Mouse (Mus musculus) gastrocnemius, postnatal 4 days (tissue): ENCODE data around the gene Acadvl. TPM values are rescaled to one million over a fixed set of nuclear protein-coding genes. Genes with fewer than 3 reads are reported as not detected.
A peak's percentile ranks its signal among the peaks of the same experiment; 100 is the strongest.

Experiments
- DNase-seq, 2 experiments: peaks; one replicate each; pipeline ENCODE4 v3.0.0; 2021 to 2022; ENCODE audit warnings: low spot score in 2 of 2, mixed read lengths in 2 of 2
- long read RNA-seq, 2 experiments: library from polyadenylated mRNA; stranded (forward); transcript quantifications; one replicate each; pipeline ENCODE4 v2.0.0; 2021
- total RNA-seq, 2 experiments: library from RNA; stranded (reverse); gene quantifications; 2 replicates each; pipeline ENCODE4 v1.2.3; 2021

The Acadvl gene
- total RNA-seq, result 100 to 1,000 TPM; 233 to 241 TPM
- long read RNA-seq, experiment 1, transcript Acadvl-202 (20 exons, 2,168 nt), result major isoform, 439 of 527 reads
- long read RNA-seq, experiment 1, transcript Acadvl-201 (19 exons, 2,020 nt), result minor isoform, 42 of 527 reads
- long read RNA-seq, experiment 1, partial matches to known transcripts, result 22 of 527 reads
- long read RNA-seq, experiment 1, other reads (novel, unspliced or antisense), result 24 of 527 reads
- long read RNA-seq, experiment 2, transcript Acadvl-201 (19 exons, 2,020 nt), result minor isoform, 37 of 505 reads
- long read RNA-seq, experiment 2, transcript Acadvl-202 (20 exons, 2,168 nt), result major isoform, 419 of 505 reads
- long read RNA-seq, experiment 2, partial matches to known transcripts, result 15 of 505 reads
- long read RNA-seq, experiment 2, other reads (novel, unspliced or antisense), result 34 of 505 reads

DNA sequence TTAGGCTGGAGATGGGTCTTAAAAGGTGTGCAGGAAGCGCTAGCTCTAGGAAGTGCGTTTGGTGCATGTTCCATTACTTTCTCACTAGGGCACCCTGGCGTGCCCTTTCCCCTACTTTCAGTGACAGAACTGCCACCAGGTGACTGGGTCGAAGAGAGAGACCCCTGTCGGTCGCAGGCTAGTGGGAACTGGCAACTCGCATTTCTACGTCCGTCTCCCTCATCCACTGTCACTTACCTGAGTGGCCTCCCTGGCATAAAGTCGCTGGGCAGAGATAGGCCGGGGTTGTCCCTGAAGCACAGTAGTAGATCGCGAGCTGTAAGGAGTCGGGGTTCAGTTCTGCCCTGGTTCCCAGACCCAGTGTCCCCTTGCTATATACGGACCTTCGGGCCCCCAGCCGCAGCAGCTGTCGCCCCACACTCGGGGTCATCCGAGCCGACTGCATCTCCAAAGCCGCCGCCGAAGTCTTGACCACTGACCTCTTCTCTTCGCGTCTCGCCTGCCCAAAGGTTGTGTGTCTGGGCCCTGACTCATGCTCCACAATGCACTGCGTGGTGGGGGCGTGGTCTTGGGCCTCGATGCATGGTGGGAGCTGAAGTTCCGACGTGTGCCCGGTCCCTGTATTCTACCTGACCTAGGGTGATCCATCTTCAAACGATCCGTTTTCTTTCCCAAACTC lies at the start of gene Acadvl:
TSS of gene Acadvl (minus strand) at position 532 of the 679 bp plus-strand sequence.
- DNase-seq, result peak; percentile 74 to 88

DNA sequence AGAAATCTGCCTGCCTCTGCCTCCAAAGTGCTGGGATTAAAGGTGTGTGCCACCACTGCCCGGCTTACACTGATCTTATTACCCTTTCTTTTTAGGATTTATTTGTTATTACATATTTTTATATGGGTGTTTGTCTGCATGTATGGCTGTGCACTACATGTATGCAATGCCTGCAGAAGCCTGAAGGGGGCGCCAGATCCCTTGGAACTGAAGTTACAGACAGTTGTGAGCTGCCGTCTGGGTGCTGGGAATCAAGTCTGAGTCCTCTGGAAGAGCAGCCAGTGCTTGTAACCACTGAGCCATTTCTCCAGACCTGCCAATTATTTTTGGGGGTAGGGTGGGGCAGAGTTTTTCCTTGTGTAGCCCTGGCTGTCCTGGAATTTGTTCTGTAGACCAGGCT lies 47.8 kb upstream of the Acadvl start:
- no peak for DNase-seq

DNA sequence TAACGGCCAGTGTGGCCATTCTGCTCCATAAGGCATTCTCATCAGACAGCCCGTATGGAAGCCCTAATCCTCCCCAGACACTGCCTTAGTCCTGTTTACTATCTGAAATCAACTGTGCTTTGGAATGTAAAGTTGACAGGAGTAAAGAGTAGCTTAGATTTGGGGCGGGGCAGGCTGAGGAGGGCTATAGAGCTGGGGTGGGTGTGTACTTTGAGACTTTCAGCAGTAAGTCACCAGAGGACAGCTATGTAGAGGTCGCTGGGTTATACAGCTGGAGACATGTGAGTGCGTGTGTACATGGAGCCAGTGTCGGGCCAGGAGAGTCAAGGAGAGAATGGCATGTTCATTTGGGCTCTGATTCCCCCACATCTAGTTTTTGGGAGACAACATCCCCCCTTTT lies 44.7 kb upstream of the Acadvl start:
- DNase-seq, result no peak

DNA sequence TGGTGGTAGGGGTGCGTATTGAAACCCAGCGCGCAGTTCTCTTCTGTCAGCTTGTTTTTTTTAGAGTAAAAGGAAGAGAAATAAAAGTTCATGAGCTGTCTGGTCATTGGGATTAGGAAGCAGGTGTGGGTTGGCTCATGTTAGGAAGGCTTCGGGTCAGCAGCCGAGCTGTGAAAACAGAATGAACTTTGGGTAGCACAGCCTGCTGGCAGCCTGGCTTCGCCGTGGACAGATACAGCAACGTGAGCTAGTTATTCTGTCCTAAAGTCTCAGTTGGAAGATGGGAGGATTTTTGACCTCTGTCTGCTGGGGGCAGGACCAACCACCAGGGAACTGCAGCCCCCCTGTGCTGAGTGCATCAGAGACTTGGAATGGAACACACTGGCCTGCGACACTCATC lies 42.6 kb upstream of the Acadvl start:
- no peak for DNase-seq

DNA sequence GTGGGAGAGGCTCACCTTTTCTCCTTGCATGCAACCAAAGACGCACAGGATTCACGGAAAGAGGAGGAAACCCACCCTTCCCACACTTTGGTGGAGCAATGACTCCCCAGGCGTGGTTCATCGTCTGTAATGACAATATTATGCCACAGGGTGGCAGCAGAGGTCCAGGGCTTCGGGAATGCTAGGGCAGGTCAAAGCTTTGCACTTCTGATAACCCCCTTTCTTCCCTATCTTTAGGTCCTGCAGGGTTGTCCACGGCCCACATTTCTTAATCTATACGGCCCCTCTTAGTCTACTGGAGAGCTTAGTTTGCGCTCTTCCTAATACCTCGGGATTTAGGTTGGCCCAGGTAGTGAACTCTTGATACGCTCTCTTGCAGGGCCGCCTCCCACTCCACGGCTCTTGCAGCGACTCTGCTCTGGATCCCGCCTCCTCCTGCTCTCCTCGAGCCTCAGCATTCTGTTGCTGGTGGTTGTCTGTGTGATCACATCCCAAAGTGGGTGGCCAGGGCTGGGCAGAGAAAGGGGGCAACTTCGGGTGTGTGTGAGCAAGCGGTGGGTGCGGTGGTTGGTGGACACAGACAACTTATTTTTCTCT lies 40.5 kb upstream of the Acadvl start:
- DNase-seq, result peak; percentile 47 to 74

DNA sequence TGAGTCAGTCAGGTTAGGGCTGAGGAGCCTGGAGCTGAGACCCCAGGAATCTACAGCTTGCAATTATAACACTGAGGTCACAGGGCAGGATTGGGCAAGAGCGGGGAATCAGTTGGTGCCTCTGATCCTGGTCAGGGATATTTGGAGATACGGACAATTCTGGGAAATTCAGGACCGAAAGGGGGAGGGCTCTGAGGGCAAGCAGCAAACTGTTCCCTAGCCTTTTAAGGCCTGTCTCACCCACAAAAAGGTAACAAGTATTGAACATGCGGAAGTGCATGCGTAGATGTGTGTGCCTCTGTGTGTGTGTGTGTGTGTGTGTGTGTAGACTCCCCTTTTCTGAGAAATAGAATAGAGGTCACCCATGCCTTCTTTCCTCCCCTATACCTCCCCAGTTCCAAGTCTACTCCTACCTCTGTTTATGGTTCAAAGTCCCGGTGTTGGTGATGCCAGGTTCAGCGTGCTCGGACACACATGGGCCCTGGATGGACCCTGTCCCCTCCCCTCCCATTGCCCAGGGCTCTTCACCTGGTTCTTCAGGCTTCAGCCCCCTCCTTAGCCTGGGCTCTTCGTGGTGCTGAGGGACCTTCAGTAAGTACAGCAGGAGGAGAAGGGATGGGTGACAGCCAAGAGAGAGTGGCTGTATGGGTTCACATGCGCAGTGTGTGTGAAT lies 38.8 kb upstream of the Acadvl start, which contains the start of gene Asgr1:
TSS of gene Asgr1 (plus strand) at position 188 of the 673 bp plus-strand sequence.
- no peak for DNase-seq

DNA sequence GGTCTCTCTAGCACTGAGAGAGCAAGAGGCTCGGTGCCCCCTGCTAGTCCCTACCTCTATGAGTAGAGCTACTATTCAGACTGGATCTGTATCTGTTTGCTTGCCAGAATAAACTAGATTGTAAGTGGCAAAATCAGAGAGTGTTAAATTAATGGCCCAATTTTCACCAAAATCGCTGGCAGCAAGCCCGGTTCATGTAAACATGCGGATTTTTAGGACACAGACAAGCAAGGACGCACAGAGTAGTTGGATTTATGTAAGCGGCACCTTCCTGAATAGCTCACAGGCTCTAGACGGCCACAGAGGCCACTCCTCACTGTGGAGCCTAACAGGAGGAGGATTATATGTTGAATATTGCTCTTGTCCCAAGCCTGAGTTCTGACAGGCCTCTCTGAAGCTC lies 37.9 kb upstream of the Acadvl start:
- DNase-seq, result no peak

DNA sequence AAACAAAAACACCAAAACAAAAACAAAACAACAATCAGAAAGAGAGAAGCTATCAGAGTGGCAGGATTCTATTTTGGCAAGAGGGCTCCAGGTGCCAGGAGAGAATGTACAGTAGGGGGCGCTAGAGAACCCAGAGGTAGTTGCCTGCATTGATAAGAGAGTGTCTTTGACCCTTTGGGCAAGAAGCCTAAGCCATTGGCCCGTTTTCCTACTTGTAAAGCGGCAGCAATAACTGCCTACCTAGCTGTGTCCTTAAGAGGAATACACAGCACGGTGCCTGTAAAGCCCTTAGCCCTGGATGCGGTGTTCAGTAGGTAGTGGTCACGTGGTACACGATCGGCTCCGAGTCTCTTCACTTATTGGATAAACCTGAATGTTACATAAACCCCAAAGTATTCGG lies 34.6 kb upstream of the Acadvl start:
- no peak for DNase-seq

DNA sequence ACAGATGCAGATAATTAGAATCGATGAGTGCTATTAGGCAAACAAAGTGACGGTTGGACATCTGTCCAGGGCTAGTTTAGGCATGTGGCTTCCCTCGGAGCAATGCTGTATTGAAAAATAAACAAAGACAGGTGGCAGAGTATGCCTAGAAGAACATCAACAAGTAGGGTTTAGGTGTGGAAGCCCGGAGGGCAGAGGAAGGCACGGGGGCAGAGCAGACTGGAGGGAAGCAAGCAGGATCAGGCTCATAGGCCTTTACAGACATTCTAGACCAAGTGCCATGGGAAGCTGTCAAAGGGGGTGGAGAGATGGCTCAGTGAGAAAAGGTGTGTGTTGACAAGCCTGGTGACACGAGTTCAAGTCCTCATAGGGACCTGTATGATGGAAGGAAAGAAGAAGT lies 34.2 kb upstream of the Acadvl start:
- DNase-seq, result no peak

DNA sequence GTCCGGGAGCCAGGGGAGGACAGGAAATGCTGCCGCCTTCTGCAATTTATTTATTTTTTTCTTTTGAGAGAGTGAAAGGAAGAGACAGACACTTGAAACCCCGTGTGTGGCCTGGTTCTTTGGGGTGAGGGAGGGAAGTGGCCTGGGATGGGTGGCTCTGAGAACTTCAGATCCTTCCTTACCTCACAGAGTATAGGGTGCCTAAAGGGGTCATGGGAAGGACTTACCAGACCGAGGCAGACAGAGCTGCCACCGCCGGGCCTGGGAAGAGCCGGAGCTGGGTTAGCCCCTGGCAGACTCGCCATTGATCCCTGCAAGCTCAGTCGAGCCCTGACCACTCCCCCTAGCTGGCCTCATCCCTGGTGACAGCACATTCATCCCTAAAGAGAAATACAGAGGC lies 30.2 kb upstream of the Acadvl start:
- no peak for DNase-seq

DNA sequence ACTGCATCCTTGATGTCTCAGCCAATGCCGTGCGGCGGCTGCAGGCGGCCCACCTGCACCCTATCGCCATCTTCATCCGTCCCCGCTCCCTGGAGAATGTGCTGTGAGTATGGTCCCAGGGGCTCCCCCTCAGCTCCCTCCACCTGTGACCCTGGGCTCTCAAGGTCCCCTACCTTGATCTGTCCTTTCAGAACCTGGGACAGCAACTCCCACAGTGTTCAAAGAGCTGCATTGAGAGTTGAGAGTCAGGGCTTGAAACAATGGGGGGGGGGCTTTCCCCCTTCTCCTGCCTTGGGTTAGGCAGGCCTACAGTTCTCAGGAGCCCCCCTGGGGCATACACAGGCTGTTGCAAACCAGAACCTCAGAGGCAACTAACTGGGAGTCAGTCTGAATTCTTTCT lies 28.5 kb upstream of the Acadvl start:
- DNase-seq, result no peak

DNA sequence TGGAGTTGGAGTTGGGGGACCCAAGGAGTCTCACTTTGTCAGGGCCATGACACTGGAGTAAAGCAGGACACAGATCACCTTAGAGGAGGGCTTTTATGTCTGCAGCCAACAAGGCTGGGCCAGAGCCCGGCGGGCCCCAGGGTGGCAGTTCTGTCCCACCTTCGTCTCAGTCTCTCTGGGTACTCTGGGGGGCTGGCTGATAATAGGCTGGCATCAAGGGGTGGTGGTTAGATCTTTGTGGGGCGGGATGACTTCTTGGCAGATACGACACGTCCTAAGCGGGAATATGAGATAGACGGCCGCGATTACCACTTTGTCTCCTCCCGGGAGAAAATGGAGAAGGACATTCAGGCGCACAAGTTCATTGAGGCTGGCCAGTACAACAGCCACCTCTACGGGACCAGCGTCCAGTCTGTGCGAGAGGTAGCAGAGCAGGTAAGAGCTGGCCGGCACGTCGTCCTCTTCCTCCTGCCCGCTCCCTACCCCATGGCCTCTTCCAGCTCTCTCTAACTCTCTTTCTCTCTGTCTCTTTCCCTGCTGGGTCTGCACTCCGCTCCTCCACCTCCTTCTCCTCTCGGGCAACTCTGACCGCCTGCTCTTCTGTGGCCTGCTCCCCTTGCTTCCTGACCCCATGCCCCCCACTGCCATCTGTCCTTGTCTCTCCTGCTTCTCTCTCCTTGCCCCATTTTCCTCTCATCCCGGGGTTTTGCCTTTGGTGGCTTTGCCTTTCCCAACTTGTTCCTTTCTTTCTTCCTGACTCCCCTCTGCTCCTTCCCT lies 27.3 kb upstream of the Acadvl start:
- DNase-seq, result no peak

DNA sequence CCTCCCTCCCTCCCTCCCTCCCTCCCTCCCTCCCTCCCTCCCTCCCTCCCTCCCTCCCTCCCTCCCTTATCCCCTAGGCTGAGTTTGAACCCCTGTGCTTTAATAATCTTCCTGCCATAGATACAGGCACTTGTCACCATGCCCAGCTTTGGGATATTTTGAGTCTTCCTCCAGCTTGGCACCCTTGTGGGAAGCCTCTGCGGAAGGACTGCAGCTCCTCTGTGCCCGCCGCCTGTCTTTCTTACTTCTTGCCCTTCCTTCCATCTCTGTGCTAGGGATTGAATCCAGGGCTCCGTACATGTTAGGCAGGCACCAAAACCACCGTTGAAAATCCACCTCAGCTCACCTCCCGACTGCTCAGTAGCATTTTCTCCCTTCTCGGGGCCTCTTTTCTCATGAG lies 25.0 kb upstream of the Acadvl start:
- no peak for DNase-seq

DNA sequence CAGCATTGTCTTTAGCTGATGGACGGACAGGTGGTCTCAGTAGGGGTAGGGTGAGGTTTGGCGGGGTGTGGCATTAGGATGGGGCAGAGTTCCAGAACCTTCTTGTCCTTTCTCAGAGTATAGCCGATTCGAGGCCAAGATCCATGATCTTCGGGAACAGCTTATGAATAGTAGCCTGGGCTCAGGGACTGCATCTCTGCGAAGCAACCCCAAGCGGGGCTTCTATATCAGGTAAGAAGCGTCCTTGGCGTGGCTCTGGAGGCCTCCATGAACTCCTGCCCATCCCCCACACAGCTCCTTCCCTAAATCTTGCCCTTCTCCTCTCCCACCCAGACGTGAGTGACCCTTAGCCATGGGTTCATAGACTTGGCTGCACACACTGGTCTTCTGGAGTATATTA lies 24.4 kb upstream of the Acadvl start:
- DNase-seq, result no peak

DNA sequence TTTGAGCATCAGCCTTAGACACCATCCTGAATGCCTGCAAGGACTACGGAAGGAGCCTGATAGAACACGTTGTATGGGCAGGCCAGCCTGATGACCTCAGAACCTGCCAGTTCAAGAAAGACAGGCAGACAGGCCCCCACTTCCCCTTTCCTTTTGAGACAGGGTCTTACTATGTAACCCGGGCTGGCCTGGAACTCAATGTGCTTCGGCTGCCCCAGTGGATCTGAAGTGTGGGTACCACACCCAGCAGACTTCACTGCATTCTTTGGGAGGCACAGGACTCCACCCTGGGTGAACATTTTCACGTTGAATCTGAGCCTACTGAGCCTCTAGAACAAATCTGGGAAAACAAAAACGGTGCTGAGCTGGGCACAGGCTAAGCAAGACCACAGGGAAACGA lies 23.0 kb upstream of the Acadvl start:
- DNase-seq, result no peak

DNA sequence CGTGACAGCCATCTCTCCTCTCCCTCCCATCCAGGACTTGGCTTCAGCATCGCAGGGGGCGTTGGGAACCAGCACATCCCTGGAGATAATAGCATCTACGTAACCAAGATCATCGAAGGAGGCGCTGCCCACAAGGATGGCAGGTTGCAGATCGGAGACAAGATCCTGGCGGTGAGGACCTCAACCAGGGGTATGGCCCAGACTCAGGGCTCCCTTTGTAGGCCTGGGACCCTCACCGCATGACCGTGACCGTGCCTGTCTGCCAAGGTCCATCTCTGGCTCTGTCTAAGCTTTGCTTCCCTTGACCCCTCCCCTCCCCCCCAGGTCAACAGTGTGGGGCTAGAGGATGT lies 16.1 kb upstream of the Acadvl start:
- DNase-seq, result no peak

DNA sequence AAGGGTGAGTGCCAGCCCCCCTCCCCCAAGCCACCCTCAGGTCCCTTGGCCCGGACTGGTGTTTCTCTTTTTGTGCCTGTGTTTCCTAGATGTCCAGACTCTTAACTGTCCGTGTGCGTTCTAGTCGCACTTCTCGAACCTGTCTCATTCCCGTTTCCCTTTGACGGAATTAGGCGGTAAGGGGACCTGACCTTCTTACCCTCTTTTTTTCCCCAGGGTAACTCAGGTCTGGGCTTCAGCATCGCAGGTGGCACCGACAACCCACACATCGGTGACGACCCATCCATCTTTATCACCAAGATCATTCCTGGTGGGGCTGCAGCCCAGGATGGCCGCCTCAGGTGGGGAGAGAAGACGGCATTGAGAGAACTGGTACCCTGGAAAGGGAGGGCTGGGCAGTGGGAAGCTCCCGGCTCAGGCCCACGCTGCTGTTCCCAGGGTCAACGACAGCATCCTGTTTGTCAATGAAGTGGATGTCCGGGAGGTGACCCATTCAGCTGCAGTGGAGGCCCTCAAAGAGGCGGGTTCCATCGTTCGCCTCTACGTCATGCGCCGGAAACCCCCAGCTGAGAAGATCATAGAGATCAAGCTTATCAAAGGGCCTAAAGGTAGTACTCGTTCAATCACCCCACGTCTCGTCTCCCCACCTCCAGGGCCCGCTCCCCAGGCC lies 15.6 kb upstream of the Acadvl start:
- DNase-seq, result no peak

DNA sequence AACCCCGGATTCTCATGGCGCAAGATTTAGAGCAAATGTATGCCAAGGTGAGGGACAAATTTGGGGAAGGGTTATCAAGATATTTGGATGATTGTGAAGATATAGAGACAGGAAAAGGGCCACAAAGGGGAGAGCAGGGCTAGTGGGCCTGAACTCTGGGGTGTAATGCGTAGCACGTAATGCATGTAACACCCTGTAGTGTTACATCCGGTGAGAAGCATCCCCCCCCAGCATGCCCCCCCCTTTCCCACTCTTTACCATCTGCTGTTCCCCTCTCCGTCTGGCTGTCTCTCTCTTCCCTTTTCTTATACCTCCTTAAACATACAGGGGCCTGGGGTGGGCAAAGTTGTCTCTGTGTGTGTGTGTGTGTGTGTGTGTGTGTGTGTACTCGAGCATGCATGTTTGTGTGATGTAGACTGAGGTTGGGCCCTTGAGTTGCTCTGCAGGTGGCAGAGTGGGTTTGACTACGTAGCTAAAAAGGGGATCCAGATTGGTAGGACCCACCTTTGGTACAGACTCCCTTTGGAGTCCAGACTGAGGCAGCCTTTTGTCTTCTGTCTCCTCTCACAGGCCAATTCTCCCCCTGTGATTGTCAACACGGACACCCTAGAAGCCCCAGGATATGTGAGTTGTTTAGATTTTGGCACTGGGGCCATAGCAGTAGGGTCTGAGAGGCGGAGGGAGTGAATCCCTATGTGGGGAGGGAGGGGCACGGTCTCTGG lies 14.8 kb upstream of the Acadvl start:
- no peak for DNase-seq

DNA sequence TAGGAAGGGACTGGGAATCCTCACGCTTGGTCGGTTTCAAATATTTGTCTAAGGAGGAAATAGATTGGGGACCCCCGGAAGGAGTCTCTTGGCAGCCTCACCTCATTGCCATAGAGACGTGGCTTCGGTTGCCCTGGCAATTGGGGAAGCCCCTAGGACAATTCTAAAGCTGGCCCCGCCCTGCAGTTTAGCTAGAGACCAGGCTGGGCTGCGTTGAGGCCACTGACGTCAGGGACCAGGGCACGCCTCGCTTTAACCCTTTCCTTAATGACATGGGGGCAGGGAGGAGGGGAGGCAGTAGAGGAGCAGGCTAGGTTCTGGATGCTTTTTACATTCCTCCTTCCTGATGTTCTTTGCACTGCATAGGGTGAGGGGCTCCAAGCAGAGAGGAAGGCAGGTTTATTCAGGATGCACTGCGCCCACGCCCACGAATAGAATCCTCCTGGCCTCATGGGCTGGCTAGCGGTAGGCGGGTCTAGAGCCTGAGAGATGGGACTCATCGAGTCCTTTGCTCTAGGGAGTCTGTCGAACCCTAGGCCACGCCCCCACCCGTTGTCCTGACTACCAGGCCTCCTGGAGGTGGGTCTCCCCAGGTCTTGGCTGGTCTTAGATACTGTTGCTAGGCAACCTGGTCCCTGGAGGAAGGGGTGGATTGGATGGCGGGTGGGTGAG lies 14.1 kb upstream of the Acadvl start:
- peak; percentile 64 to 84 for DNase-seq
